Mouse (Mus musculus): ENCODE measurements around the gene Pgrmc1.

Gene Pgrmc1

DNA sequence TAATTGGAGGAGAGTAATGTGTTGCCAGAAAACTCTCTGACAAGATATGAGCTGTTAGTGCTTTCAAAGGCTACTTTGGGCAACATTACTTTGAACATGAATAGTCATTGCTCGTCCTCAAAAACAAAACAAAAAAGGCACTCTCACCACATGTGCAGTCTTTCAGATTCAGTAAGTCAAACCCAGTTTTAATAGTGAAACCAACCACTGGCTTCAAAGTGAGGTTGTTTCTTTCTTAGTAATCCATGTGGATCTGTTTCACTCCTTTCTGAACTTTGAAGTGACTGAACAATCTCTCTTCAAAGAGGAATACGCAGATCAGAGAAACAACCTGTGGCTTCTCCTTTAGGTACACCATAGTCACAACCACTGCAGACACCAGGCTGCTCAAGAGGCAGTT lies 11.1 kb downstream of the Pgrmc1 start:
- DNase-seq, result no peak

DNA sequence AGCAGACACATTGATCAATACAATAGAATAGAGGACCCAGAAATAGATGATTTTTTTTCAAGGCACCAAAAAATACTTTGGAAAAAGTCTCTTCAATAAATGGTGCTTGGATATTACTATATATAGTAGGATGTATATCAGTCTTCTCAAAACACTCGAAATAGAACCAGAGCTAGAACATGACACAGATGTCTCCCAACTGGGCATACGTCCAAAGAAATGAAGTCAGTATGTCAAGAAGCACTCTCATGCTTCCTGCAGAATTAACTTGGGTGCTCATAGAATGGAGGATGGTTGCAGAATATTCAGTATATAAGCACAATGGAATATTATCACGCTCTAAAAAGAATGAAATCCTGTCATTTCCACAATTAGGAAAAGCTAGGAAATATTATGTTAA lies 30.1 kb downstream of the Pgrmc1 start:
- no peak for DNase-seq

DNA sequence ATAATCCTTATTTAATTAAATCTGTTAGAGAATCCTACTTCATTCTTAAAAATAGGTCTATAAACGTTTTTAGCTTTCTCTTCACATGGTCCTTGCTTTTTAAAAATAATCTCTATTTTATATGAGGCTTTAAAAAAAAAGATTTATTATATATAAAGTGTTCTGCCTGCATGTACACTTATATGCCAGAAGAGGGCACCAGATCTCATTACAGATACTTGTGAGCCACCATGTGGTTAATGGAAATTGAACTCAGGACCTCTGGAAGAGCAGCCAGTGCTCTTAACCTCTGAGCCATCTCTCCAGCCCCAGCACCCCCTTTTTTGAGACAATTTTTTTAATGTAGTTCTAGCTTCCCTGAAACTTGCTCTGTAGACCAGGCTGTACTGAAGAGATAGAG lies 32.8 kb downstream of the Pgrmc1 start:
- DNase-seq, result no peak

DNA sequence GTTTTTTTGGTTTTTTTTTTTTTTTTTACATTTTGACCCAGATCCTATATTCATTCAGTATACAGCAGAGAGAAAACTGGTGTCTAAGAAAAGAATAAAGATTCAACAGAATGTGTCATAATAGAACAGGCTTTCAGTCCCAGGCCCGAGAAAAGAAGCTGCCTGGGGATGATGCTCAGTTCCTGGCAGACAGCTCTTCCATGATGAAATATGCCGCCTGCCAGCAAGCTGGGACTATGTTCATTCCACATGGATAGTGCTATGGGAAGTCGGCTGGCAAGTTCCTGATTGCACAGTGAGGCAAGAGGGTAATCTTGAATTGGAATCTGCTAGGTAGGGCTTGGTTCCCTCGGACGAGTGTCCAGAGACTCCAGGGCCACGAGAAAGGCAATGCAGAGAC lies 42.0 kb downstream of the Pgrmc1 start:
- DNase-seq, result no peak

DNA sequence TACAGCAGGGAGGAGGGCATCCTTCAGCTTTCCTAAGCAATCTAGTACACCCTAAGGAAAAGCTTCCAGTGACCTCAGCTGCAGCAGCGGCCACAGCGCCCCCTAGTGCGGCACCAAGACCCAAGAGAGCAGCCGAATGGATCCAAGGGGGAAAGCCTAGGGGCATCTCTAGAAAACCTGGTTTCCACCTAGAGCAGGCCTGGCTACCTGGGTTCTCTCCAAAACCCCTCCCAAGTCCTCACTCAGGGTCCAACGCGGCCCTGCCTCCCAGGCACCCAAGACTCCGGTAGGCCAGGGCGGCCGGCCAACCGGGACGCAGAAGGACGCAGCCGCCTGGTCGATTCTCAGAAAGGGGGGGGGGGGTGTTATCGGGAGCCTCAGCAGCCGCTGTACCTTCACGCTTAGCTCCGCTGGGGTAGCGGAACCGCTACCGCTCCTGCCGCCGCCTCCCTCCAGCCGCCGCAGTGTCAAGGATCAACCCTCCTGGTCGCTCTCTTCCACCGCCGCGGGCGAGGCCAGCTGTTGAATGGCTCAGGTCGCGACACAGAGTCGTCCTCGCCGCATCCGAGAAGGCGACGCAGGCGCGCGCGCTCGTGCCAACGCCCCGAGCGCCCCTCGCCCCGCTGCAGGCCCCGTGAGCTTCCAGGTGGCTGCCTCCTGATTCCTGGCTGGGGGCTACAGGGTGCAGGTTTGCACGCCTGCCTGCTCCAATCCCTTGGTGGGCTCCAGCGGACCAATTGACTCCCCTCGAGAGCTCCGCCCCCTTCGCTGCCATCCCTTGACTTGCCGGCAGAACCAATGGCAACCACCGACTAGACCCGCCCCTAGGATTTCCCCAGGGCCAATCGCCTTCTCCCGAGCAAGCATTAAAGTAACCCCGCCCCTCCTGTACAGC lies 46.9 kb downstream of the Pgrmc1 start, which contains the start of gene Akap17b:
Gene Akap17b, minus strand, starts transcription at position 739 of the 895 bp plus-strand sequence.
- peak; percentile 78 to 87 for DNase-seq
